Mouse (Mus musculus) lung, adult 2 months (tissue): Measurements from ENCODE around the gene Rftn1.

Source experiments
- CTCF ChIP-seq: fragments of 200-500 bp; IDR thresholded peaks from 2 replicates; pipeline ENCODE4 v1.5.1; 2011; ENCODE audit warnings: mild to moderate bottlenecking, low read length, control low read depth; ENCODE audit not compliant: insufficient read depth
- POLR2A ChIP-seq: fragments of 200-500 bp; IDR thresholded peaks from 2 replicates; pipeline ENCODE4 v1.6.1; 2011; ENCODE audit warnings: low read depth, mild to moderate bottlenecking, control low read depth, low read length, borderline replicate concordance; ENCODE audit errors: extremely low read depth

GRCm38 (mm10) chr17:50193653-50194052, 3.2 kb upstream of the Rftn1 start:
- TF ChIP-seq CTCF (peak; percentile 52), POLR2A (no peak)
